Mouse (Mus musculus) limb, embryonic 14.5 days (tissue): ENCODE results near the gene Scpep1. TPM values are rescaled to one million over a fixed set of nuclear protein-coding genes. Genes with fewer than 3 reads are reported as not detected.
A peak's percentile ranks its signal among the peaks of the same experiment; 100 is the strongest.

Experiments used
- ATAC-seq: fragments of 200-750 bp; cut with Nextera tagmentation; 2 replicates; pipeline ENCODE4 v1.8.0; 2017; ENCODE audit warnings: low read depth, moderate number of reproducible peaks, moderate TSS enrichment; ENCODE audit not compliant: low FRiP score
- DNase-seq: peaks from one replicate; pipeline ENCODE4 v3.0.0-alpha.2; 2015; ENCODE audit warnings: low spot score
- H3K27ac ChIP-seq: fragments of 300-500 bp; sonication (generic); replicated peaks from 2 replicates; pipeline ENCODE4 v1.5.1; 2014; ENCODE audit warnings: low read depth, mild to moderate bottlenecking, low read length, moderate library complexity, mixed read lengths
- H3K27me3 ChIP-seq: fragments of 300-500 bp; sonication (generic); 2 replicates; pipeline ENCODE4 v1.6.1; 2014; ENCODE audit warnings: low read length, mixed read lengths; ENCODE audit not compliant: control insufficient read depth, insufficient read depth
- H3K36me3 ChIP-seq: fragments of 300-500 bp; sonication (generic); 2 replicates; pipeline ENCODE4 v1.6.1; 2014; ENCODE audit warnings: mild to moderate bottlenecking, low read length, moderate library complexity, mixed read lengths; ENCODE audit not compliant: control insufficient read depth, insufficient read depth
- H3K4me1 ChIP-seq: fragments of 300-500 bp; sonication (generic); 2 replicates; pipeline ENCODE4 v1.6.1; 2014; ENCODE audit warnings: antibody characterized with exemption, low read length, mixed read lengths; ENCODE audit not compliant: control insufficient read depth, insufficient read depth
- H3K4me2 ChIP-seq: fragments of 300-500 bp; sonication (generic); replicated peaks from 2 replicates; pipeline ENCODE4 v1.6.1; 2014; ENCODE audit warnings: low read depth, mild to moderate bottlenecking, low read length, moderate library complexity; ENCODE audit not compliant: severe bottlenecking
- H3K4me3 ChIP-seq: fragments of 300-500 bp; sonication (generic); replicated peaks from 2 replicates; pipeline ENCODE4 v1.5.1; 2014; ENCODE audit warnings: low read length
- H3K9ac ChIP-seq: fragments of 300-500 bp; sonication (generic); 2 replicates; pipeline ENCODE4 v1.6.1; 2014; ENCODE audit warnings: mild to moderate bottlenecking, low read depth, low read length, moderate library complexity; ENCODE audit not compliant: severe bottlenecking
- H3K9me3 ChIP-seq: fragments of 300-500 bp; sonication (generic); 2 replicates; pipeline ENCODE4 v1.6.1; 2016; ENCODE audit warnings: low read length; ENCODE audit not compliant: control insufficient read depth
- POLR2A ChIP-seq: fragments of 200-500 bp; IDR thresholded peaks from 2 replicates; pipeline ENCODE4 v1.8.0; 2012; ENCODE audit warnings: inconsistent platforms, mild to moderate bottlenecking, moderate library complexity, borderline replicate concordance; ENCODE audit not compliant: insufficient read depth, insufficient read length; ENCODE audit errors: extremely low read depth
- WGBS: fragments of 180-500 bp; shearing (Covaris S2); extraction: QIAGEN DNeasy Blood & Tissue Kit; methylation state at CpG from one replicate; pipeline ENCODE4 v1.1.7; 2014; 5-methylcytosine and 5-hydroxymethylcytosine counted together
- polyA plus RNA-seq, 2 experiments: library from polyadenylated mRNA; depleted of rRNA in 1 of 2; stranded (reverse) in 1 of 2; unstranded in 1 of 2; fragments of >200 nt; fragmentation: Nextera tagmentation in 1 of 2; extraction: Ambion mirVana in 1 of 2; gene quantifications; 2 replicates each; pipeline versions ENCODE4 v1.2.1 to v1.2.3; 2012 to 2014

The Scpep1 gene
- polyA plus RNA-seq, 2 experiments, result 46.5 to 83.5 TPM

DNA sequence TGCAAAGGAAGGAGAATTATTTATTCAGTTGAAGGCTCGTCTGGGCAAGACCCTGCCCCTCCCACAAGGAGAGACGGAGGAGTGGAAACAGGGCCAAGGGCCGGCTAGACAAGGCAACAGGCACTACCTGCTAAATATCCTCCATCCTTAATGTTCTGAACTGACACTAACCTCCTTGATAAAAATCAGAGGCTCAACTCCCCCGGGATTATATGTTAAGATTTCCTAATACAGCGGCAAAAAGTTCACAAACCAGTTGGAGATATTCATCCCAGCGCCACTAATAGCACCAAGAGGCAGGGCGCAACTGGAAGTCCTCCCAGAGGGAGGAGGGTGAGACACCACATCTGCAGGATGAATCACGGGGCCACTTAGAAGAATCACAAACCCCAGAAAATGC, 6.4 kb downstream of the Scpep1 start:
- ATAC-seq (no peak), DNase-seq (peak; percentile 11)
- no peak overlapping the region for H3K4me3 ChIP-seq
- H3K4me2 ChIP-seq, result no peak overlapping the region
- TF ChIP-seq POLR2A, result no peak
- H3K4me1 ChIP-seq, result peaks cover 3% of the 10 kb centered on the region; the same call in 1 of the 2 replicates
- no peak overlapping the region for H3K27ac ChIP-seq
- 75% methylated on average over 8 of the region's 8 CpGs for WGBS
- H3K9ac ChIP-seq, result no peak overlapping the region
- H3K27me3 ChIP-seq, result no peaks in the 10 kb centered on the region
- peaks cover 39% of the 10 kb centered on the region for H3K36me3 ChIP-seq
- no peaks in the 10 kb centered on the region for H3K9me3 ChIP-seq

DNA sequence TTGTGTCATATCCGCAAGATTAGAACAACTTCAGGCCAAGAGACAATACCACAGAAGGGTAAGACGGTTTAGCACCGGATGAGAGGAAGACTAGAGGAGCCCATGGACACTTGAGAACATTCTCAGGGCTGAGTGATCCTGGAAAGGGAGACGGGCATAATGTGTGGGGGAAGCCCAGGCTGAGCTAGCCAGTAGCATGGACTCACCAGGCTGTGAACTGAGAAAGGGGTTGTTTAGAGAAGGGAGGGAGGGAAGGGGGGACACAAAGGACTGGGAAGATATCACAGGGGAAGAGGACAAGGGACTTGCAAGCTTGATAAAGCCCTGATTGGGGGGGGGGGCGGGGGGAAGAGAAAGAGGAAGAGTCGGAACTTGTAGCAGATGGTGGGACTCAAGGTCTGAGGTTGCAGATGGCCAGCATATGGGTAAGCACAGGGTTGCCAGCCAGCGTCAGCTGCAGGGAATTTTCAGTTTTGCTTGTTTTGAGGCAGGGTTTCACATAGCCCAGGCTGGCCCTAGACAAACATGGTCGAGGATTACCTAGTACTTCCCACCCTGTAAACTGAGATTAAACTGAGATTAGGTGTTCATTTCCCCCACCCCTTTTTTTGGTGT, 9.2 kb downstream of the Scpep1 start:
- Histone ChIP-seq H3K4me3 (no peak overlapping the region), H3K36me3 (peaks cover 46% of the 10 kb centered on the region), H3K27ac (no peak overlapping the region), H3K9ac (no peak overlapping the region), H3K9me3 (no peaks in the 10 kb centered on the region), H3K27me3 (no peaks in the 10 kb centered on the region), H3K4me2 (no peak overlapping the region), H3K4me1 (no peaks in the 10 kb centered on the region)
- ATAC-seq, result no peak
- DNase-seq, result no peak
- TF ChIP-seq POLR2A, result no peak
- WGBS, result 78% methylated on average over 8 of the region's 8 CpGs

DNA sequence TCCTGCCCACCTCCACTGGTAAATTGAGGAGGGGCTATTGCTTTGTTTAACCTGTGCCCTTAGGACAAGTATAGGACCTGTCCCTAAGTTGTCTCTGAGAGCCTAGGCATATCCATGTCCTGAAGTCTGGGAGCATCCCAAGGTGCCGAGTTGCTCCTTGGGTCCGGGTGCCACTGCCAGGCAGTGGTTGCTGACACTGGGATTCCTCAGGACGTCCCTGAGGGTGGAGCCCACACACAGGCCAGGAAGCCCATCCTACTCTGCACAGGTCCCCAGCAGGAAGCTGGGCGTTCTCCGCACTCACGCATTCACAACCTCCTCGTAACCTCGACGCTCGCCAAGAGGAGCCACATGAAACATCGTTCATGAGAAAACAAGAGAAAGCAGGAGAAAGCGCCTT, 13.8 kb downstream of the Scpep1 start:
- Histone ChIP-seq H3K4me3 (no peak overlapping the region), H3K9ac (no peak overlapping the region), H3K27ac (no peak overlapping the region), H3K9me3 (no peaks in the 10 kb centered on the region), H3K27me3 (no peaks in the 10 kb centered on the region), H3K4me1 (no peaks in the 10 kb centered on the region), H3K36me3 (peaks cover 45% of the 10 kb centered on the region), H3K4me2 (no peak overlapping the region)
- 73% methylated on average over 12 of the region's 12 CpGs for WGBS
- no peak for DNase-seq
- ATAC-seq, result no peak
- TF ChIP-seq POLR2A, result no peak

DNA sequence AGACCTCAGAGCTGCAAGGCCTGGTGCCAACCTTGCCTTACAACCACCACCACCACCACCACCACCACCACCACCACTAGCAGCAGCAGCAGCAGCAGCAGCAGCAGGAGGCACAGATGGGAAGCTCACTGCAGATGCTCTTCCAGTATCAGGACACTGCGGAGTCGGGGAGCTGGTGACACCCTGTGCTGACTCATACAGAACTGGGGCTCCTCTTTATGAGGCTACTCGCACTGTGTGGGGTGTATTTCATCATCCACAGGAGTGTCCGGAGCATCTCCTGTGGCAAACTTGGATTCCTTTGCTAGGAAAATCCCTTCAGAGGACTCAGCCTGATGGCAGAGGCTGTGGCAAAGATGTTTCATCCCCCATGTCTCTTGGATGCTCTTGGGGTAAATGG, 15.6 kb downstream of the Scpep1 start:
- DNase-seq, result no peak
- Histone ChIP-seq H3K36me3 (peaks cover 38% of the 10 kb centered on the region), H3K9ac (no peak overlapping the region), H3K9me3 (no peaks in the 10 kb centered on the region), H3K4me1 (no peaks in the 10 kb centered on the region), H3K4me3 (no peak overlapping the region), H3K27me3 (no peaks in the 10 kb centered on the region), H3K4me2 (no peak overlapping the region), H3K27ac (no peak overlapping the region)
- no peak for TF ChIP-seq POLR2A
- 93% methylated on average over 4 of the region's 4 CpGs for WGBS
- ATAC-seq, result no peak

DNA sequence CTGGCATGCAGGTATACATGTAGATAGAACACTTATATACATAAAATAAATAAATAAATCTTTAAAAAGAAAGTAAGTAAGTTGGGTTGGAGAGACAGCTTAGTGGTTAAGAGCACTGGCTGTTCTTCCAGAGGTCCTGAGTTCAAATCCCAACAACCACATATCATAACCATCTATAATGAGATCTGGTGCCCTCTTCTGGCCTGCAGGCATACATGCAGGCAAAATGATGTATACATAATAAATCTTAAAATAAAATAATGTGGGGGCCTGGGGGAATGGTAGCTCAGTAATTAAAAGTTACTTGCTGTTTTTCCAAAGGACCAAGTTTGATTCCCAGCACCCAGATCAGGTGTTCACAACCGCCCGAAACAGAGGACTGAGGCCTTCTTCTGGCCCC, 16.5 kb downstream of the Scpep1 start:
- DNase-seq (no peak), ATAC-seq (no peak)
- Histone ChIP-seq H3K9me3 (no peaks in the 10 kb centered on the region), H3K36me3 (peaks cover 37% of the 10 kb centered on the region; the same call in 1 of the 2 replicates), H3K9ac (no peak overlapping the region), H3K27me3 (no peaks in the 10 kb centered on the region), H3K4me3 (no peak overlapping the region), H3K4me2 (no peak overlapping the region), H3K27ac (no peak overlapping the region), H3K4me1 (no peaks in the 10 kb centered on the region)
- no peak for TF ChIP-seq POLR2A
- whole genome bisulfite sequencing, result 99% methylated on average over 2 of the region's 2 CpGs
